Mouse (Mus musculus): Measurements from ENCODE around the gene Gm3752.
"Not testable (repeated sequence)": the region's sequence is repeated elsewhere in the genome, so short reads cannot be mapped to it uniquely, and the experiment has no call there.

Gene Gm3752

GRCm38 (mm10) chr14:7483662-7484061 lies at the start of gene Gm3752:
Gene Gm3752 (minus strand): TSS chr14:7483762.
- not testable (repeated sequence) for DNase-seq (ENCODE audit: extremely low spot score, low read depth, low spot score)

GRCm38 (mm10) chr14:7488731-7489130 lies 5.2 kb upstream of the Gm3752 start:
- not testable (repeated sequence) for DNase-seq (ENCODE audit: extremely low spot score, low read depth, low spot score)

- DNase-seq (ENCODE audit: extremely low spot score, low read depth, low spot score), result not testable (repeated sequence)
Observed at GRCm38 (mm10) chr14:7450817-7451216, 32.7 kb downstream of the Gm3752 start, which contains the start of gene Gm3755. Gene Gm3755 (minus strand): TSS chr14:7450917.

GRCm38 (mm10) chr14:7422496-7422895 lies 61.1 kb downstream of the Gm3752 start:
- DNase-seq (ENCODE audit: extremely low spot score, low read depth, low spot score), result not testable (repeated sequence)
